22 mouse cellular contexts compared by ENCODE assay signal in the genomic region with DNA sequence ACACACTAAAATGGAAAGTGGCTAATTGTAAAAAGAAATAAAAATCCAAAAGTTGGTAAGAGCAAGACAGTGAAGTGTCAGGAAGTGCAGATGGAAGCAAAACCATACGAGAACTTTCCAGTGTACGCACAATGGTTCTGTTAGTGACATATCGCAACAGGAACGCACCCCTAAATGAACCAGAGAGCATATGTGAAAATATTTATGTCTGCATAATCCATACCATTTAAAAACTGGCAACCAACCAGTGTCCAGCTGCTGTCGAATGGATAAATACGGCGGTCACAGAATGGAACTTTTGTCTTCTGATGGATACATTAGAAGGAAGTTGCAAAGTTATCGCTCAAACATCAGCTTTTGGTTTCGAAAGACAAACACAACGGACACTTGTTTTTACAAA.
"Had no signal": no experiment of that assay in that cellular context is flagged by ENCODE, and none has a peak within 500 bp of the region (broad histone marks: within the 10 kb centered on the region; RNA-seq: fewer than 3 reads in every experiment).

No protein-coding gene starts in this region.

- H3K9me3 ChIP-seq: limb, embryonic 12.5 days; limb, embryonic 15.5 days; midbrain, embryonic 15.5 days; neural tube, embryonic 12.5 days had no signal

- H3K36me3 ChIP-seq: limb, embryonic 12.5 days; limb, embryonic 15.5 days; midbrain, embryonic 12.5 days; midbrain, embryonic 15.5 days; neural tube, embryonic 12.5 days; neural tube, embryonic 15.5 days had no signal

- H3K27ac ChIP-seq: hindbrain, postnatal 0 days; kidney, postnatal 0 days; left cerebral cortex, adult 2 months; limb, embryonic 12.5 days; limb, embryonic 15.5 days; liver, embryonic 14.5 days; macrophage; midbrain, embryonic 12.5 days; midbrain, embryonic 15.5 days; neural tube, embryonic 12.5 days; neural tube, embryonic 15.5 days had no signal

- DNase-seq: kidney, adult 2 months; kidney, postnatal 25 days; layer of hippocampus, postnatal 36 days; left cerebral cortex, postnatal 4 days; lung, postnatal 10 days; right cerebral cortex, adult 18-20 months; right cerebral cortex, postnatal 14 days; right cerebral cortex, postnatal 4 days; thymus, postnatal 25 days had no signal

- ATAC-seq: hindbrain, postnatal 0 days; inflammation-experienced regulatory T-cells, adult 6 months; midbrain, embryonic 15.5 days had no signal

- H3K27me3 ChIP-seq: limb, embryonic 12.5 days; limb, embryonic 15.5 days; midbrain, embryonic 12.5 days; midbrain, embryonic 15.5 days; neural tube, embryonic 12.5 days; neural tube, embryonic 15.5 days had no signal

- H3K4me1 ChIP-seq: limb, embryonic 12.5 days; midbrain, embryonic 12.5 days; midbrain, embryonic 15.5 days; neural tube, embryonic 12.5 days; neural tube, embryonic 15.5 days had no signal

- H3K4me2 ChIP-seq: limb, embryonic 12.5 days; limb, embryonic 15.5 days; liver, embryonic 11.5 days; midbrain, embryonic 12.5 days; midbrain, embryonic 15.5 days; neural tube, embryonic 12.5 days; neural tube, embryonic 15.5 days had no signal

- H3K4me3 ChIP-seq: left cerebral cortex, adult 2 months; limb, embryonic 12.5 days; limb, embryonic 15.5 days; midbrain, embryonic 12.5 days; midbrain, embryonic 15.5 days; neural tube, embryonic 12.5 days; neural tube, embryonic 15.5 days had no signal

- H3K9ac ChIP-seq: limb, embryonic 12.5 days; limb, embryonic 15.5 days; liver, embryonic 14.5 days; midbrain, embryonic 12.5 days; midbrain, embryonic 15.5 days; neural tube, embryonic 12.5 days; neural tube, embryonic 15.5 days had no signal
